Mouse (Mus musculus) lung, postnatal 14 days (tissue): ENCODE data around the gene Matn4.
"Not testable (repeated sequence)": the region's sequence is repeated elsewhere in the genome, so short reads cannot be mapped to it uniquely, and the experiment has no call there.

Source experiments
- DNase-seq: peaks from one replicate; pipeline ENCODE4 v3.0.0; 2021

The Matn4 gene

GRCm38 (mm10) chr2:164360974-164361657 lies 43.8 kb downstream of the Matn4 start:
- DNase-seq: no peak

GRCm38 (mm10) chr2:164359668-164360067 lies 45.3 kb downstream of the Matn4 start:
- DNase-seq: no peak

- DNase-seq: no peak
These were observed 45.9 kb downstream of the Matn4 start for GRCm38 (mm10) chr2:164359031-164359430.

GRCm38 (mm10) chr2:164358373-164358772 lies 46.6 kb downstream of the Matn4 start:
- DNase-seq: peak; percentile 13

GRCm38 (mm10) chr2:164356177-164356967 lies 48.6 kb downstream of the Matn4 start:
- DNase-seq: no peak

GRCm38 (mm10) chr2:164353356-164353755 lies 51.6 kb downstream of the Matn4 start:
- DNase-seq: no peak

GRCm38 (mm10) chr2:164352697-164353096 lies 52.3 kb downstream of the Matn4 start:
- DNase-seq: no peak

- DNase-seq: peak; percentile 45
These were observed 56.0 kb downstream of the Matn4 start for GRCm38 (mm10) chr2:164348980-164349379.

GRCm38 (mm10) chr2:164347697-164348096 lies 57.3 kb downstream of the Matn4 start:
- DNase-seq: not testable (repeated sequence)

GRCm38 (mm10) chr2:164343732-164344131 lies 61.2 kb downstream of the Matn4 start:
- not testable (repeated sequence) for DNase-seq
